Mouse (Mus musculus): ENCODE data around the gene Rpl29.

The Rpl29 gene

GRCm38 (mm10) chr9:106417841-106418625, 11.2 kb upstream of the Rpl29 start:
- DNase-seq (ENCODE audit: low spot score): peak; percentile 95

GRCm38 (mm10) chr9:106420608-106421007, 8.6 kb upstream of the Rpl29 start:
- DNase-seq (ENCODE audit: low spot score): no peak

- DNase-seq (ENCODE audit: low spot score): no peak
Observed at GRCm38 (mm10) chr9:106421033-106421864, 8.0 kb upstream of the Rpl29 start.

- DNase-seq (ENCODE audit: low spot score): peak; percentile 86
Observed at GRCm38 (mm10) chr9:106421865-106422160, 7.4 kb upstream of the Rpl29 start.

GRCm38 (mm10) chr9:106428719-106429220, 484 bp upstream of the Rpl29 start:
- DNase-seq (ENCODE audit: low spot score): no peak

GRCm38 (mm10) chr9:106430015-106430264, 686 bp downstream of the Rpl29 start:
- DNase-seq (ENCODE audit: low spot score): no peak

- DNase-seq (ENCODE audit: low spot score): no peak
Observed at GRCm38 (mm10) chr9:106433389-106433788, 4.1 kb downstream of the Rpl29 start.

- no peak for DNase-seq (ENCODE audit: low spot score)
Observed at GRCm38 (mm10) chr9:106436566-106436965, 7.3 kb downstream of the Rpl29 start.

GRCm38 (mm10) chr9:106442680-106443079, 13.4 kb downstream of the Rpl29 start:
- DNase-seq (ENCODE audit: low spot score): no peak

- no peak for DNase-seq (ENCODE audit: low spot score)
Observed at GRCm38 (mm10) chr9:106444836-106445235, 15.6 kb downstream of the Rpl29 start.

- DNase-seq (ENCODE audit: low spot score): peak; percentile 92
Observed at GRCm38 (mm10) chr9:106447348-106447747, 18.1 kb downstream of the Rpl29 start, which contains the start of the genes Abhd14b and Abhd14a. Gene Abhd14b (plus strand): TSS chr9:106447459. Gene Abhd14a (minus strand): TSS chr9:106447678.

GRCm38 (mm10) chr9:106447951-106448350, 18.7 kb downstream of the Rpl29 start:
- no peak for DNase-seq (ENCODE audit: low spot score)

GRCm38 (mm10) chr9:106448498-106449031, 19.3 kb downstream of the Rpl29 start:
- DNase-seq (ENCODE audit: low spot score): peak; percentile 76

GRCm38 (mm10) chr9:106449947-106450346, 20.7 kb downstream of the Rpl29 start:
- DNase-seq (ENCODE audit: low spot score): no peak

GRCm38 (mm10) chr9:106450661-106451060, 21.4 kb downstream of the Rpl29 start:
- peak; percentile 69 for DNase-seq (ENCODE audit: low spot score)

- DNase-seq (ENCODE audit: low spot score): no peak
Observed at GRCm38 (mm10) chr9:106451298-106451697, 22.0 kb downstream of the Rpl29 start.

GRCm38 (mm10) chr9:106451899-106452298, 22.6 kb downstream of the Rpl29 start:
- no peak for DNase-seq (ENCODE audit: low spot score)

- DNase-seq (ENCODE audit: low spot score): no peak
Observed at GRCm38 (mm10) chr9:106452351-106452750, 23.1 kb downstream of the Rpl29 start.

- DNase-seq (ENCODE audit: low spot score): peak; percentile 78
Observed at GRCm38 (mm10) chr9:106452821-106453220, 23.6 kb downstream of the Rpl29 start.

- DNase-seq (ENCODE audit: low spot score): peak; percentile 72
Observed at GRCm38 (mm10) chr9:106453271-106454070, 24.2 kb downstream of the Rpl29 start, which contains the start of gene Pcbp4. Gene Pcbp4 (plus strand): TSS chr9:106453291.

GRCm38 (mm10) chr9:106454071-106454761, 25.0 kb downstream of the Rpl29 start:
- DNase-seq (ENCODE audit: low spot score): no peak
